Mouse (Mus musculus) testis, adult 2 months (tissue): Measurements from ENCODE around the gene Mrps17. TPM values are rescaled to one million over a fixed set of nuclear protein-coding genes. Genes with fewer than 3 reads are reported as not detected.

Experiments used
- H3K27ac ChIP-seq: fragments of 200-500 bp; 2 replicates; pipeline ENCODE4 v1.5.1; 2012; ENCODE audit warnings: low read depth, low read length; ENCODE audit not compliant: control insufficient read depth, insufficient read depth
- H3K27me3 ChIP-seq: fragments of 200-500 bp; 2 replicates; pipeline ENCODE4 v1.6.1; 2012; ENCODE audit warnings: mild to moderate bottlenecking, low read length, moderate library complexity; ENCODE audit not compliant: control insufficient read depth, insufficient read depth
- H3K36me3 ChIP-seq: fragments of 200-500 bp; 2 replicates; pipeline ENCODE4 v1.6.1; 2012; ENCODE audit warnings: mild to moderate bottlenecking, low read length; ENCODE audit not compliant: control insufficient read depth, insufficient read depth
- H3K4me1 ChIP-seq: fragments of 200-500 bp; 2 replicates; pipeline ENCODE4 v1.6.1; 2012; ENCODE audit warnings: low read length; ENCODE audit not compliant: control insufficient read depth, insufficient read depth
- H3K4me3 ChIP-seq: fragments of 200-500 bp; 2 replicates; pipeline ENCODE4 v1.5.1; 2012; ENCODE audit warnings: low read depth, mild to moderate bottlenecking, low read length, moderate library complexity, mixed read lengths; ENCODE audit not compliant: control insufficient read depth
- CTCF ChIP-seq: fragments of 200-500 bp; IDR thresholded peaks from 2 replicates; pipeline ENCODE4 v1.5.1; 2012; ENCODE audit warnings: low read depth, mild to moderate bottlenecking, inconsistent platforms, low read length, moderate library complexity; ENCODE audit not compliant: control insufficient read depth, insufficient read depth, insufficient replicate concordance
- POLR2A ChIP-seq: fragments of 200-500 bp; IDR thresholded peaks from 2 replicates; pipeline ENCODE4 v1.6.1; 2012; ENCODE audit warnings: low read depth, mild to moderate bottlenecking, inconsistent platforms, low read length, moderate library complexity; ENCODE audit not compliant: control insufficient read depth
- polyA plus RNA-seq: library from polyadenylated mRNA; depleted of rRNA; stranded (reverse); fragments of >200 nt; gene quantifications from 2 replicates; pipeline ENCODE4 v1.2.3, GENCODE M21; 2012

The Mrps17 gene
- polyA plus RNA-seq, 1 experiment: 44.4 TPM

DNA sequence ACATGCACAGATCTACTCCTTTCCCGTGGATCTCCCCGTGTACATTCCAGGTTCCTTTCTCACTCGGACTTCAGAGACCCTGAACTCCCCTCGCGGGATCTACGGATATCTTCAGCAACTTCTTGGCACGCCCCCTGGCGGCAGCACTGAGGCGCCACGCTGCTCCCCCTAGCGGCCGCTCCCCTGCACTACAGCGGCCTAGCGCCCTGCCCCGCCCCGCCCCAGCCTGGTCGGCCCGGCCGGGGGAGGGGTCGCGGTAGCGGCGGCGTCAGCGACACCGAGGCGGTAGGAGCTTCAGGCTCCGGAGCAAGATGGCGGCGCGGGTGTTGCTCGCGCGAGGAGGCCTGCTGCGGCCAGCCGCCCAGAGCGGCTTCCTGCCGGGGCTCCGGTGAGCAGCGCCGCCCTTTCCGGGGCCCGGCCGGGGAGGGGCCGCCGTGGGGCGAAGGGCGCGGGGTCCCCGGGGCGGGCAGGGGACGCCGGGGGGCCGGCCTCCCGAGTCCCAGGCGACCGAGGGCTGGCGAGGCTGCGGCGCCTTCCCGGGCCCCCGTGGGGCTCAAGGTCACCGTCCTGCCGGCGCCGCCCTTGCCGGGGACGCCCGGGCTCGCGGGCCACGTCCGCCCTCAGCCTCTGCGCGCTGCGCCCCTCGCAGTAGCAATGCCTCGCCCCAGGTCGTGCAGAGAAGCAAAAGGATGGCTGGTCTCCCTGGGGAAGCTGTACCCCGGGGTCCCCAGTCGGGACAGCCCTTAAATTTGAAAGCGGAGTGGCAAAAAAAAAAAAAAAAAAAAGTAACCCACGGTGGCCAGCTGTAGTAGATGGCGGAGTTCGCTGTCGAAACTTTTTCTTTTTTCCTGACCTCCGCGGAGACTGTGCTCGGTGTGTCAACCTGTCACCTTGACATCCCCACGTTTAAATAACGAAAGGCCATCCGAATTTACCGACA, 9.8 kb downstream of the Mrps17 start, which contains the start of gene Nipsnap2:
Nipsnap2 (plus strand) TSS at position 230 of the 940 bp plus-strand sequence.
- H3K27me3 ChIP-seq: no peaks in the 10 kb centered on the region
- peak within 1 kb of the TSS; percentile 89 for H3K27ac ChIP-seq

DNA sequence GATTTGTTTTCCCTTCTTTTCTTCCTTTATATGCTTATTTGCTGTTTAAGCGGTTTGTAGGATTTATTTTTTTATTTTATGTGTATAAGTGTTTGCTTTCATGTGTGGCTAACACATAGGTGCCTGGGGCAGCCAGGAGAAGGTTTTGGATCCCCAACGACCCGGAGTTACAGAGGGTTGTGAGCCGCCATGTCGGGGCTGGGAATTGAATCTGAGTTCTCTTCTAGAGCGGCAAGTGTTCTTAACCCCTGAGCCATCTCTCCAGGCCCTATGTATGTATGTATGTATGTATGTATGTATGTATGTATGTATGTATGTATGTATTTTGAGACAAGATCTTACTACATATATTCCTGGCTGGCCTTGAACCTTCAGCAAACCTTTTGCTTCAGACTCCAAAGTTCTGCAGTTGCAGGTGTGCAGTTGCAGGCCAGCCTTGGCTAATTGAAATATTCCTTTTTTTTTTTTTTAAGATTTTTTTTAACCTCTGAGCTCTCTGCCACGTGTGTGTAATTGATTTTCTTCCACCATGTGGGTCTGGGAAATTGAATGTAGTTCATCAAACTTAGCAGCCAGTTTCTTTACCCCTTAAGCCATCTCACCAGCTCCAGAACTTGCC, 10.6 kb downstream of the Mrps17 start:
- TF ChIP-seq POLR2A (no peak), CTCF (no peak)
- Histone ChIP-seq H3K27me3 (no peaks in the 10 kb centered on the region), H3K4me3 (peak overlapping the region; percentile 91), H3K4me1 (peaks cover 4% of the 10 kb centered on the region), H3K27ac (peak overlapping the region; percentile 89), H3K36me3 (no peaks in the 10 kb centered on the region)

More for the DNA sequence above, 9.8 kb downstream of the Mrps17 start, which contains the start of gene Nipsnap2:
- Histone ChIP-seq H3K4me1 (peaks cover 4% of the 10 kb centered on the region), H3K4me3 (peak within 1 kb of the TSS; percentile 91), H3K36me3 (no peaks in the 10 kb centered on the region)
- TF ChIP-seq CTCF (peak; percentile 100), POLR2A (peak; percentile 75)

DNA sequence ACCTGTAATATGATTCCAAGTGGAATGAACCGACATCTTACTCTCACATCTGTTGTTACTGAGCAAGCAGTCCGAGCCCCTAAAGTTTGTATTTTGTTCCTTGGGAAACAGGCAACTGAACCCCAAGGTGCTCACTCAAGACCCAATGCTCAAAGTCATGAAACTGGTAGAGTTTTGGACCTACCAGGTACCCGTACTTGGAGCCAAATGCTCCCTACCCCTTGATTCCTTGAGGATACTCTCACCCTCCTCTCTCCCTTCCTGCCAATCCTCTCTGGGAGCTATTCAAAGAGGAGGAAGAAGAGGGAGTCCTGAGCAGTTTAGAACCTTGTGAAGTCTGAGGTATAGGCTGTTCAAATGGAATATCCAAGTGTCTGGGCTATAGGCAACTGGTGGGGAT, 11.5 kb downstream of the Mrps17 start:
- no peaks in the 10 kb centered on the region for H3K27me3 ChIP-seq
- no peak for TF ChIP-seq CTCF
- TF ChIP-seq POLR2A: no peak
- peaks cover 4% of the 10 kb centered on the region for H3K4me1 ChIP-seq
- H3K4me3 ChIP-seq: no peak overlapping the region
- H3K27ac ChIP-seq: no peak overlapping the region
- H3K36me3 ChIP-seq: no peaks in the 10 kb centered on the region

DNA sequence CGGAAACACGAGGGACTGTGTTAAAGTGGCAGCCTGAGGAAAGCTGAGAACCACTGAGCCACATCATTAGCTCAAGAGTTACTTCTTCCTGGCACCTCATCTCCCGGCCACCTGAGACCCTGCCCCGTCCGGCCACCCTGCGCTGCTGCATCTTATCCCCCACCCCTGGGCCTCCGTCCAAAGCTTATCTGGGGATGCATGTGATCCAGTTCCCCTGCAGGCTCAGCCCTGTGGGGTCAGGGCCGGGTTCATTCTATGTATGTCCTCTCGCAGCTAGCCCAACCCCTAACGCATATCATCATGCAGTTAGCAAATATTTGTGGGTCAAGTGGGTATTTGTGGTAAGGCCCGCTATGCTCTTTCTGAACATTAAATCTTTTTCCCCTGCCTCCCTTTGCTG, 14.0 kb downstream of the Mrps17 start:
- Histone ChIP-seq H3K4me1 (no peaks in the 10 kb centered on the region; the same call in none of the 2 replicates), H3K36me3 (no peaks in the 10 kb centered on the region), H3K27me3 (no peaks in the 10 kb centered on the region), H3K27ac (no peak overlapping the region; the same call in 1 of the 2 replicates), H3K4me3 (no peak overlapping the region)
- TF ChIP-seq POLR2A: no peak

DNA sequence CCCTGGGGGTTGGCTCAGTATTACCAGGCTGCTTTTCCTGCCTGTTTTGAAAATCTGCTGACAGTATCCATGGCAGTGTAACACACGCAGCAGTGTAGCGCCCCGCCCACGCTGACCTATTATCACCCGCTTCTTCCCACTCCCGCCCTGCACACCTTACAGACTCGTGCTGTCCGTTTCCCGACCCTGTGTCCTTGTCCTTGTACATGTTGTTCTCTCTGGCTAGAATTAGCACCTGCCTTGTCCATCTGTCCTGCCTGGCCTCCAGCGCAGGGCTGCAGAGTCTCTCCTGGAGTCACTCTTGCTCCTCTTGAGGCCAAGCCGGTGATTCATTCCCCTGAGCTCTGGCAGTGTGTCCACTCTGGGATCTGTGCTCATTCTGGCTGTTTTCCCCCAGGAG, 15.0 kb downstream of the Mrps17 start:
- peak overlapping the region; percentile 54; the same call in 1 of the 2 replicates for H3K27ac ChIP-seq
- H3K4me3 ChIP-seq: no peak overlapping the region
- H3K36me3 ChIP-seq: no peaks in the 10 kb centered on the region
- no peaks in the 10 kb centered on the region; the same call in none of the 2 replicates for H3K4me1 ChIP-seq
- no peaks in the 10 kb centered on the region for H3K27me3 ChIP-seq
- TF ChIP-seq POLR2A (no peak), CTCF (no peak)

DNA sequence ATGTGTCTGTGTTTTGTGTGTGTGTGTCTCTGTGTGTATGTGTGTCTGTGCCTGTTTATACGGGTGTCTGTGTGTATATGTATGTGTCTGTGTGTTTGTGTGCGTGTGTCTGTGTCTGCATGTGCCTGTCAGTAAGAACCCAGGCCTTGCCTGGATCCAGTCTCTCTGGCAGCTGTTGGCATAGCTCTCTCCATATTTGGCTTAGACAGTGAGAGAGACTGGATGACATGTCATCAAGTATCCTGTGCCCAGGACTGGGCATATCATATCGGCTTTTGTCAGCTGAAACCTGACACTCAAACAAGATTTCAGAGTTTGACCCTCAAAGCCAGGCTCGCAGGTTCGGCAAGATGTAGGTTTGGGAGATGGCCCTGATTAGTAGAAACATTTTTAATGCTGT, 15.7 kb downstream of the Mrps17 start:
- H3K36me3 ChIP-seq: no peaks in the 10 kb centered on the region
- no peak overlapping the region for H3K4me3 ChIP-seq
- no peak overlapping the region for H3K27ac ChIP-seq
- no peaks in the 10 kb centered on the region; the same call in 1 of the 2 replicates for H3K4me1 ChIP-seq
- H3K27me3 ChIP-seq: no peaks in the 10 kb centered on the region
- TF ChIP-seq CTCF (no peak), POLR2A (no peak)

DNA sequence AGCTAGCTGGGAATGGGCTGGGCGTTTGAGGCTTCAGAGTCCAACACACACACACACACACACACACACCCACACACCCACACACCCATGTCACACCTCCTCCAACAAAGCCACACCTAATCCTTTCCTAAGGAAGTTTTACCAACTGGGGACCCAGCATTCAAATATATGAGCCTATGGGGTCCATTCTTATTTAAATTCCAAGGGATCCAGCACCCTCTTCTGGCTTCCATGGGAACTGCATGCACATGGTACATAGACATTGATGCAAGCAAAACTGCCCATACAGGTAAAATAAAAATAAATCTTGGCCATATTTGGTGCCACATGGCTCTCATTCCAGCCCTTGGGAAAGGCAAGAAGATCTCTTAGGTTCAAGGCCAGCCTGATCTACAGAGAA, 25.7 kb downstream of the Mrps17 start:
- TF ChIP-seq POLR2A (no peak), CTCF (0 out of 2 replicates have a peak, but pooled peaks have one; percentile 7)

More for the DNA sequence above, 25.7 kb downstream of the Mrps17 start:
- no peaks in the 10 kb centered on the region for H3K36me3 ChIP-seq
- H3K4me1 ChIP-seq: no peaks in the 10 kb centered on the region
- H3K27me3 ChIP-seq: no peaks in the 10 kb centered on the region
- H3K27ac ChIP-seq: no peak overlapping the region
- H3K4me3 ChIP-seq: no peak overlapping the region
